Mouse (Mus musculus): ENCODE measurements at regions not wholly inside any gene's neighbourhood (a gene's known extent, or its start where the extent isn't known, plus 50 kb on each side); places are given as distances from the start of the nearest gene placed in this dataset.

DNA sequence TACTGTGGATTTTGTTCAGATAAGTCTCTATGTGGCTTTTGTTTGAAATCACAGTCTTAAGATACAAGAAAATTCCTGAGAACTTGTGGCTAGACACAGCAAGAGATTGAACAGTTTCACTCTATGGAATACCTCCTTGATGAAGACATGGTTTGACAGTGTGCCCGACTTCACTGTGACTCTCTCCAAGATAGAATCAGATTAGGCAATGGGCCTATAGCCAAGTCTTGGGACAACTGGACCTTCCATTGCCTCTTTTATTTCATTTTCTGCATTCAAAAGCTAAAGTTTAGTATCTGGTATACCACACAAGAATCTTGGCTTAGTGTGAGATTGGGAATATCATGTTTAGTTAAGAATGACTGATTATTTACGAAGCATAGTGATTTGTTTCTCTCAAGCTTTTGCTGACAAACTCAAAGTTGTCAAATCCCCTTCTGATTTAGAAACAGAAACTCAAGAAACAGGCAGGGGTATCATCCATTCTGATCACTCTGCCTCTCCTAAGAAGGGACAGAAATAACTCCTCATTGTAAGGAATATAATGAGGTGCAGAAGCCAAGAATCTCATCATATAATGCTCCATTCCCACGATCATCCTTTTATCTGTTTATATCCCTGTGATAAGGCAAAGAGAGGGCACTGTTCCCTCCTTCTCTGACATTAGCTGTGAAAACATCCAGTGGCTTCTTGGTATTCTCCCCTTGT, 317.6 kb upstream of the Rasgrp1 start:
- WGBS, result 73% methylated on average over 3 of the region's 3 CpGs
- Histone ChIP-seq H3K4me3 (ENCODE audit: low read depth, low read length) (no peak overlapping the region), H3K36me3 (ENCODE audit: control insufficient read depth, insufficient read depth, low read length) (no peaks in the 10 kb centered on the region), H3K27me3 (ENCODE audit: control insufficient read depth, insufficient read depth, low read length) (no peaks in the 10 kb centered on the region), H3K4me1 (ENCODE audit: control insufficient read depth, insufficient read depth, insufficient read length, low read length) (no peaks in the 10 kb centered on the region), H3K27ac (ENCODE audit: insufficient read depth, low read depth, low read length) (no peak overlapping the region)
- no peak for TF ChIP-seq POLR2A (IDR thresholded peaks at IDR 0.05; ENCODE audit: low read depth, low read length)
- TF ChIP-seq CTCF (IDR thresholded peaks at IDR 0.05; ENCODE audit: extremely low read depth, insufficient read length, insufficient replicate concordance, low read depth, low read length), result no peak

DNA sequence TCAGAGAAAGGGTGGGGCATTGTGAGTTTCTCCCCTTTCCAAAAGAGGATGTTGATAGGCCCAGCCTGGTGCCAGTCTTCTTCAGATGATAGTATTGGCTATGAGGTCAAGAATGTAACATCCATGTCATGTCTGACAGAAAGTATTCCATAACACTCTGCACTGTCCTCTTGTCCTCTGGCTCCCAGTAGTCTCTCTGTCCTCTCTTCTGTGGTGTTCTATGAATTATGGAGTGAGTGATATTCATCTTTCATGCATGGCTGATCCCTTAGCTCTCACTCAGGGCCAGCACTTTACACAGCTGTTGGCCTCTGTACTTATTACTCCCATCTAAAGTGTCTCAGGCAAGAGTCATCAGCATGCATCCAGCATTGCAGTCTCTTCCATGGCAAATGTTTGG, 319.9 kb upstream of the Rasgrp1 start:
- Histone ChIP-seq H3K36me3 (ENCODE audit: control insufficient read depth, insufficient read depth, low read length) (no peaks in the 10 kb centered on the region), H3K27me3 (ENCODE audit: control insufficient read depth, insufficient read depth, low read length) (no peaks in the 10 kb centered on the region), H3K4me1 (ENCODE audit: control insufficient read depth, insufficient read depth, insufficient read length, low read length) (no peaks in the 10 kb centered on the region; the same call in 1 of the 2 replicates), H3K27ac (ENCODE audit: insufficient read depth, low read depth, low read length) (no peak overlapping the region), H3K4me3 (ENCODE audit: low read depth, low read length) (no peak overlapping the region)
- TF ChIP-seq POLR2A (IDR thresholded peaks at IDR 0.05; ENCODE audit: low read depth, low read length) (no peak), CTCF (IDR thresholded peaks at IDR 0.05; ENCODE audit: extremely low read depth, insufficient read length, insufficient replicate concordance, low read depth, low read length) (no peak)

DNA sequence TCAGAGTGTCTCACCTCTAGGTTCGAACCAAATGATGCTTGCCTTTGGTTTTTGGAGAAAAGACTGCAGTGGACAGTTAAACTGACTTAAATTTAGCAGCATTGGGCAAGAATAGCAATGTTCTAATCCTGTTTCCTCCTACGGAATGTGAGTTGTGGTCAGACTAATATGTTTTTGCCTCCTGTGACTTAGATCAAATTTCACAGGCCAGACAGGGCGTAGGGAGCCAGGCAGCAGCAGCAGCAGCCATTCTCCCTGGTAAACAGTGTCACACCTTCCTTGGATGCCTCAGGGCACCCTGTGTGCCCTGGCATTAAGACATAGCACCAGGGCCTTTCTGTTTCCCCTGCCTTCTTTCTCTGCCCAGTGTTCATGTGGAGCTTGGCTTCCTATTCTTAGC, 323.7 kb upstream of the Rasgrp1 start:
- Histone ChIP-seq H3K27ac (ENCODE audit: insufficient read depth, low read depth, low read length) (no peak overlapping the region), H3K36me3 (ENCODE audit: control insufficient read depth, insufficient read depth, low read length) (no peaks in the 10 kb centered on the region), H3K27me3 (ENCODE audit: control insufficient read depth, insufficient read depth, low read length) (no peaks in the 10 kb centered on the region), H3K4me1 (ENCODE audit: control insufficient read depth, insufficient read depth, insufficient read length, low read length) (no peaks in the 10 kb centered on the region; the same call in 1 of the 2 replicates), H3K4me3 (ENCODE audit: low read depth, low read length) (no peak overlapping the region)
- WGBS, result 49% methylated on average over 3 of the region's 3 CpGs
- TF ChIP-seq CTCF (IDR thresholded peaks at IDR 0.05; ENCODE audit: extremely low read depth, insufficient read length, insufficient replicate concordance, low read depth, low read length) (no peak), POLR2A (IDR thresholded peaks at IDR 0.05; ENCODE audit: low read depth, low read length) (no peak)

DNA sequence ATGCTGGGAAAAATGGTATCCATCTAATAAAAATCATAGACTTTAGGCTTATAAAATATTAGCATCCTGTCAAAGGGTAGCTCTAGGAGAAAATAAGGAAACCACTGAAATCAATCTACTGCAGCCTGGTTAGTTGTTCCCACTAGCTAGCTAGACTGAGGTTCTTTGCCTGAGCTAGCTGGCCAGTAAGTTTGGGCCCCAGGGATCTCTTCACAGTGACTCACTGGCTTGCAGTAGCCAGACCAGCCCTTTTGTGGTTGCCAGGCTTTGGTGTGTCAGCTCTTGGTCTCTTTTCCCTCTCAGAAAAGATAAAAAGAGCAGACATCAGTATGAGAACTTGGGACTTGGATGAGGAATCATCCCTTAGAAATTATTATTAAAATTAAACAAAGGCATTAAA, 325.3 kb upstream of the Rasgrp1 start:
- Histone ChIP-seq H3K36me3 (ENCODE audit: control insufficient read depth, insufficient read depth, low read length) (no peaks in the 10 kb centered on the region), H3K4me1 (ENCODE audit: control insufficient read depth, insufficient read depth, insufficient read length, low read length) (no peaks in the 10 kb centered on the region; the same call in 1 of the 2 replicates), H3K27ac (ENCODE audit: insufficient read depth, low read depth, low read length) (no peak overlapping the region), H3K4me3 (ENCODE audit: low read depth, low read length) (no peak overlapping the region), H3K27me3 (ENCODE audit: control insufficient read depth, insufficient read depth, low read length) (no peaks in the 10 kb centered on the region)
- TF ChIP-seq CTCF (IDR thresholded peaks at IDR 0.05; ENCODE audit: extremely low read depth, insufficient read length, insufficient replicate concordance, low read depth, low read length) (no peak), POLR2A (IDR thresholded peaks at IDR 0.05; ENCODE audit: low read depth, low read length) (no peak)

DNA sequence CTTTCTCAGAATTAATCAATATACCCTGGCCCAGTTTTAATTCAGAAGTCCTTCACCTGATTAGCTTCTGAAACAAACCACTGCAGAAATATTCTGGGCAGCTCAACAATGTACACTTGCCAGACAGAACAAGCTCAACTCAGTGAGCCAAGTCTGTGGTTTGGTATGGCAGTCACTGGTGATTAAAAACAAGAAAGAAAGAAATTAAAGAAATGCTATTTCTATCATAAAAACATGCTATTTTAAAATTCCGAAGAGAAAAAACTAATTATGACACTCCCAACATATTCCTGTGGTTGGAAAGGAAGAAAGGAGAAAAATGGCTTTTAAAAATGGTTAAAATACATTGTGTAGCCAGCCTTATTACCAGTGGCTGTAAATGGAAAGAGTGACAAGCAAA, 332.1 kb upstream of the Rasgrp1 start:
- WGBS, result 69% methylated on average over 1 of the region's 1 CpGs
- H3K27ac ChIP-seq (ENCODE audit: insufficient read depth, low read depth, low read length), result no peak overlapping the region

DNA sequence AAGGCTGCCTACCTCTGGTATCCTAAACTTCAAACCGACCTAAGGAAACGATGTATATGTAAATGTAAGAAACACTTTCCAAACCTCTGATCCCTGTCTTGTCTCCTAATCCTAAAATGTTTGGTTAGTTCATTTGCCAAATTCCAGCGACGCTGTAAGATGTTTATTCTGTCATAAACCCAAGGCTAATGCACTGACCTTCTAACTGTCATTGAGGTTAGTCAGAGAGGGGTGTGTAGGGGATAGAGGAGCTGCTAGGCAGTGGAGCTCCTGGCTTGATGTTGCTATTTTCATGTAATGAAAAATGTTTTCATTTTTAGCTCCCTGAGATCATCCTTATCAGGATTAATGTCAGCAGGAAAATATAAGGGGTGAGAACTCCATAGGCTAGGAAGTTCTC, 335.8 kb upstream of the Rasgrp1 start:
- H3K4me1 ChIP-seq (ENCODE audit: control insufficient read depth, insufficient read depth, insufficient read length, low read length), result no peaks in the 10 kb centered on the region
- no peaks in the 10 kb centered on the region for H3K36me3 ChIP-seq (ENCODE audit: control insufficient read depth, insufficient read depth, low read length)
- WGBS, result 32% methylated on average over 4 of the region's 4 CpGs
- no peak overlapping the region for H3K4me3 ChIP-seq (ENCODE audit: low read depth, low read length)
- TF ChIP-seq CTCF (IDR thresholded peaks at IDR 0.05; ENCODE audit: extremely low read depth, insufficient read length, insufficient replicate concordance, low read depth, low read length), result no peak
- no peak for TF ChIP-seq POLR2A (IDR thresholded peaks at IDR 0.05; ENCODE audit: low read depth, low read length)
- no peak overlapping the region for H3K27ac ChIP-seq (ENCODE audit: insufficient read depth, low read depth, low read length)
- no peaks in the 10 kb centered on the region for H3K27me3 ChIP-seq (ENCODE audit: control insufficient read depth, insufficient read depth, low read length)

More for the DNA sequence above, 332.1 kb upstream of the Rasgrp1 start:
- Histone ChIP-seq H3K4me3 (ENCODE audit: low read depth, low read length) (no peak overlapping the region), H3K27me3 (ENCODE audit: control insufficient read depth, insufficient read depth, low read length) (no peaks in the 10 kb centered on the region), H3K36me3 (ENCODE audit: control insufficient read depth, insufficient read depth, low read length) (no peaks in the 10 kb centered on the region), H3K4me1 (ENCODE audit: control insufficient read depth, insufficient read depth, insufficient read length, low read length) (no peaks in the 10 kb centered on the region)
- no peak for TF ChIP-seq CTCF (IDR thresholded peaks at IDR 0.05; ENCODE audit: extremely low read depth, insufficient read length, insufficient replicate concordance, low read depth, low read length)
- no peak for TF ChIP-seq POLR2A (IDR thresholded peaks at IDR 0.05; ENCODE audit: low read depth, low read length)

DNA sequence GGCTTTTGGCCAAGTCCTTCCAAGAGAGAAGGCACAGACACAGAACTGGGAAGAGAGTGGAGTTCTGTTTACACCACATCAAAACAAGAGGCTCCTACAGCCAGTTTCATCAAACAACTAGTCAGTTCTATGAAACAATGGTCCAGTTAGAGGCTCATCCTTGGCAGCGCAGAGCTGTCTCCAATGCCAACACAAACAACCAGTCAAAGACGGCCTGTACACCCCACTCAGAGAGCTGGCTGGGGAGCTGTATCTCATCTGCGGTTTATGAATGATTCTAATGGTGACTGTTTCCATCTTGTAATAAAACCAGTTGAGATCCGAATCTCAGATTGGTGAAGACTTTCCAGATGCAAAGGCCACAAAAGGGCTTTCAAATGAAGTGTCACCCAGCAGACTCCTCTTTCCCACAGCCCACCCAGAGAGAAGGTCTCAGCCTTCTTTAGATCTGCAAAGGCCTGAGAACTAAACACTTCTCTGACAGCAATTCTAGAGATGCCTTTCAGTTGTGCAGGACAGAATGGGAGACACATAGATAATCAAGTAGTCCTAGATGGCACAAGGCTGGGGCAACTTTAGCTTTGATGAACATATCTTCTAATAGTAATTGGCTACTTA, 343.1 kb upstream of the Rasgrp1 start:
- H3K4me3 ChIP-seq (ENCODE audit: low read depth, low read length), result no peak overlapping the region
- no peaks in the 10 kb centered on the region for H3K4me1 ChIP-seq (ENCODE audit: control insufficient read depth, insufficient read depth, insufficient read length, low read length)
- H3K27me3 ChIP-seq (ENCODE audit: control insufficient read depth, insufficient read depth, low read length), result no peaks in the 10 kb centered on the region
- WGBS, result 74% methylated on average over 4 of the region's 4 CpGs
- TF ChIP-seq POLR2A (IDR thresholded peaks at IDR 0.05; ENCODE audit: low read depth, low read length) (no peak), CTCF (IDR thresholded peaks at IDR 0.05; ENCODE audit: extremely low read depth, insufficient read length, insufficient replicate concordance, low read depth, low read length) (no peak)
- no peak overlapping the region for H3K27ac ChIP-seq (ENCODE audit: insufficient read depth, low read depth, low read length)
- H3K36me3 ChIP-seq (ENCODE audit: control insufficient read depth, insufficient read depth, low read length), result no peaks in the 10 kb centered on the region

Measured in small intestine, adult 2 months (tissue).